Mouse (Mus musculus) neural tube, embryonic 12.5 days (tissue): Measurements from ENCODE around the gene Pbx2. TPM values are rescaled to one million over a fixed set of nuclear protein-coding genes. Genes with fewer than 3 reads are reported as not detected.

Source experiments
- ATAC-seq: fragments of 200-750 bp; cut with Nextera tagmentation; 2 replicates; pipeline ENCODE4 v1.8.0; 2017; ENCODE audit warnings: low read depth, mild to moderate bottlenecking, moderate TSS enrichment, moderate library complexity; ENCODE audit not compliant: low FRiP score
- H3K27ac ChIP-seq: fragments of 300-500 bp; sonication (generic); 2 replicates; pipeline ENCODE4 v1.5.1; 2016
- H3K27me3 ChIP-seq: fragments of 300-500 bp; sonication (generic); replicated peaks from 2 replicates; pipeline ENCODE4 v1.6.1; 2016; ENCODE audit warnings: mild to moderate bottlenecking
- H3K36me3 ChIP-seq: fragments of 300-500 bp; sonication (generic); 2 replicates; pipeline ENCODE4 v1.6.1; 2016; ENCODE audit warnings: mild to moderate bottlenecking
- H3K4me1 ChIP-seq: fragments of 300-500 bp; sonication (generic); 2 replicates; pipeline ENCODE4 v1.6.1; 2016
- H3K4me2 ChIP-seq: fragments of 300-500 bp; sonication (generic); replicated peaks from 2 replicates; pipeline ENCODE4 v1.6.1; 2016; ENCODE audit warnings: mild to moderate bottlenecking
- H3K4me3 ChIP-seq: fragments of 300-500 bp; sonication (generic); 2 replicates; pipeline ENCODE4 v1.5.1; 2016
- H3K9ac ChIP-seq: fragments of 300-500 bp; sonication (generic); 2 replicates; pipeline ENCODE4 v1.6.1; 2016; ENCODE audit warnings: mild to moderate bottlenecking
- H3K9me3 ChIP-seq: fragments of 300-500 bp; sonication (generic); 2 replicates; pipeline ENCODE4 v1.6.1; 2016; ENCODE audit warnings: mild to moderate bottlenecking
- WGBS: fragments of 180-500 bp; shearing (Covaris S2); methylation state at CpG from one replicate; pipeline ENCODE4 v1.1.7; 2016; 5-methylcytosine and 5-hydroxymethylcytosine counted together
- polyA plus RNA-seq: library from polyadenylated mRNA; unstranded; fragments of >200 nt; fragmentation: Nextera tagmentation; extraction: Ambion mirVana; gene quantifications from 2 replicates; pipeline ENCODE4 v1.2.1, GENCODE M21; 2016

Pbx2 gene
- polyA plus RNA-seq, 1 experiment from 2014 or later = 17.1 TPM

DNA sequence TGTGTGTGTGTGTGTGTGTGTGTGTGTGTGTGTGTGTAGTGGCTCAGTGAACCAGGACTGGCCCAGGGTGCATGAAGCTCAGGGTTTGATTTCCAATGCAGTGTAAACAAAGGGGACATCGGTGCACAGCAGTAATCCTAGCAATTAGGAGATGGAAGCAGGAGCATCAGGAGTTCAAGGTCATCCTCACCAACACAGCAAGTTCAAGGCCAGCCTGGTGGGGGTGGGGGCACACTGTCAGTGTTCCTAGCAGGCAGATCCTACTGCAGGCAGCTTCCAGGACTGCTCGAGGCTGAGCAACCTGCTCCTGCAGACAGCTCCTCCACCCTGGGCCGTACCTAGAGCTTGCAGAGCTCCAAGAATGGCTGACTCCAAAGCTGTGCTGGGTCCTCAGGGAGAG lies 28.5 kb upstream of the Pbx2 start:
- 72% methylated on average over 3 of the region's 3 CpGs for WGBS
- no peak for ATAC-seq
- Histone ChIP-seq H3K9me3 (no peaks in the 10 kb centered on the region), H3K9ac (no peak overlapping the region), H3K27me3 (no peaks in the 10 kb centered on the region), H3K36me3 (no peaks in the 10 kb centered on the region), H3K4me3 (no peak overlapping the region), H3K27ac (no peak overlapping the region), H3K4me2 (no peak overlapping the region), H3K4me1 (peaks cover 7% of the 10 kb centered on the region; the same call in 1 of the 2 replicates)

DNA sequence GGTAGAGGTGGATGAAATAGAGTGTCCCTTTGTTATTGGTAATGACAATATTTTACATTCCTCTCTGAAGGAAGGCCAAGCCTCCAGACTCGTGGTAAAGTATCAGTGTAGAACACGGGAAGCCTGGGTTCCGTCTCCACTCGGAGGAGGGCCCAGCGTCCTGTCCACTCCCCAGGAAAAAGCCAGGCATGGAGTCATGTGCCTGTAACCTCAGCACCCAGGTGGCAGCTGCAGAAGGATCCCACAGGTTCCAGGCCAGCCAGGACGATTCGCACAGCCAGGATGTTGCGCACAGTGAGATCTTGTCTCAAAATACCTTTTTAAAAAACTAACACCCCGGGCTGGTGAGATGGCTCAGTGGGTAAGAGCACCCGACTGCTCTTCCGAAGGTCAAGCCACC lies 27.7 kb upstream of the Pbx2 start:
- 78% methylated on average over 11 of the region's 11 CpGs for WGBS
- peaks cover 7% of the 10 kb centered on the region; the same call in 1 of the 2 replicates for H3K4me1 ChIP-seq
- H3K4me2 ChIP-seq = no peak overlapping the region
- no peak for ATAC-seq
- no peak overlapping the region for H3K27ac ChIP-seq
- no peak overlapping the region for H3K4me3 ChIP-seq
- H3K27me3 ChIP-seq = no peaks in the 10 kb centered on the region
- H3K9ac ChIP-seq = no peak overlapping the region
- H3K9me3 ChIP-seq = no peaks in the 10 kb centered on the region
- no peaks in the 10 kb centered on the region for H3K36me3 ChIP-seq

- WGBS = 11% methylated on average over 6 of the region's 6 CpGs
- Histone ChIP-seq H3K9me3 (no peaks in the 10 kb centered on the region), H3K27me3 (no peaks in the 10 kb centered on the region), H3K4me1 (peaks cover 7% of the 10 kb centered on the region; the same call in 1 of the 2 replicates), H3K9ac (no peak within 1 kb of the TSS), H3K36me3 (no peaks in the 10 kb centered on the region), H3K4me2 (peak within 1 kb of the TSS; percentile 20; the same call in 1 of the 2 replicates), H3K4me3 (peak within 1 kb of the TSS; percentile 7; the same call in 1 of the 2 replicates), H3K27ac (no peak within 1 kb of the TSS)
- ATAC-seq = no peak
Observed at GRCm38 (mm10) chr17:34564003-34564421, 27.1 kb upstream of the Pbx2 start, which contains the start of gene Notch4. Gene Notch4 (plus strand): TSS chr17:34564268.

- Histone ChIP-seq H3K9ac (no peak overlapping the region), H3K4me2 (peak overlapping the region; percentile 20; the same call in 1 of the 2 replicates), H3K9me3 (no peaks in the 10 kb centered on the region), H3K27ac (no peak overlapping the region), H3K4me3 (0 out of 2 replicates have a peak overlapping the region, but pooled peaks have one; percentile 7), H3K4me1 (peaks cover 7% of the 10 kb centered on the region; the same call in 1 of the 2 replicates), H3K27me3 (no peaks in the 10 kb centered on the region), H3K36me3 (no peaks in the 10 kb centered on the region)
- no peak for ATAC-seq
- 45% methylated on average over 3 of the region's 3 CpGs for WGBS
Observed at GRCm38 (mm10) chr17:34564796-34565195, 26.3 kb upstream of the Pbx2 start.

- no peak for ATAC-seq
- H3K9me3 ChIP-seq = no peaks in the 10 kb centered on the region
Observed at GRCm38 (mm10) chr17:34567311-34567710, 23.8 kb upstream of the Pbx2 start.

DNA sequence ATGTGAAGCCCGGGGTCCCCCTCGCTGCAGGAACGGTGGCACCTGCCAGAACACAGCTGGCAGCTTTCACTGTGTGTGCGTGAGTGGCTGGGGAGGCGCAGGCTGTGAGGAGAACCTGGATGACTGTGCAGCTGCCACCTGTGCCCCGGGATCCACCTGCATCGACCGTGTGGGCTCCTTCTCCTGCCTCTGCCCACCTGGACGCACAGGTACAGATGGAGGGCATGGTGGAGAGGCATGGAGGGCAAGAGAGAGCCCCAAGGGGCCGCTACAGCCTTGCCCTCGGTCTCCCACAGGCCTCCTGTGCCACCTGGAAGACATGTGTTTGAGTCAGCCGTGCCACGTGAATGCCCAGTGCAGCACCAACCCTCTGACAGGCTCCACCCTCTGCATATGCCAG lies 22.6 kb upstream of the Pbx2 start:
- Histone ChIP-seq H3K9ac (no peak overlapping the region), H3K4me3 (no peak overlapping the region), H3K27me3 (no peaks in the 10 kb centered on the region), H3K4me2 (no peak overlapping the region), H3K27ac (no peak overlapping the region), H3K4me1 (peaks cover 13% of the 10 kb centered on the region; the same call in 1 of the 2 replicates), H3K9me3 (no peaks in the 10 kb centered on the region), H3K36me3 (no peaks in the 10 kb centered on the region)
- no peak for ATAC-seq
- 76% methylated on average over 13 of the region's 13 CpGs for WGBS

More at GRCm38 (mm10) chr17:34567311-34567710, 23.8 kb upstream of the Pbx2 start:
- Histone ChIP-seq H3K4me3 (no peak overlapping the region), H3K9ac (no peak overlapping the region), H3K27ac (no peak overlapping the region), H3K36me3 (no peaks in the 10 kb centered on the region), H3K4me2 (no peak overlapping the region), H3K27me3 (no peaks in the 10 kb centered on the region), H3K4me1 (peaks cover 9% of the 10 kb centered on the region; the same call in 1 of the 2 replicates)
- WGBS = 78% methylated on average over 9 of the region's 9 CpGs

GRCm38 (mm10) chr17:34569919-34570318 lies 21.1 kb upstream of the Pbx2 start:
- H3K27me3 ChIP-seq = no peaks in the 10 kb centered on the region
- H3K27ac ChIP-seq = no peak overlapping the region
- WGBS = 75% methylated on average over 4 of the region's 4 CpGs
- H3K36me3 ChIP-seq = no peaks in the 10 kb centered on the region
- H3K9ac ChIP-seq = no peak overlapping the region
- no peak overlapping the region for H3K4me3 ChIP-seq
- no peak overlapping the region for H3K4me2 ChIP-seq
- H3K4me1 ChIP-seq = peaks cover 6% of the 10 kb centered on the region; the same call in 1 of the 2 replicates
- no peak for ATAC-seq
- H3K9me3 ChIP-seq = no peaks in the 10 kb centered on the region

DNA sequence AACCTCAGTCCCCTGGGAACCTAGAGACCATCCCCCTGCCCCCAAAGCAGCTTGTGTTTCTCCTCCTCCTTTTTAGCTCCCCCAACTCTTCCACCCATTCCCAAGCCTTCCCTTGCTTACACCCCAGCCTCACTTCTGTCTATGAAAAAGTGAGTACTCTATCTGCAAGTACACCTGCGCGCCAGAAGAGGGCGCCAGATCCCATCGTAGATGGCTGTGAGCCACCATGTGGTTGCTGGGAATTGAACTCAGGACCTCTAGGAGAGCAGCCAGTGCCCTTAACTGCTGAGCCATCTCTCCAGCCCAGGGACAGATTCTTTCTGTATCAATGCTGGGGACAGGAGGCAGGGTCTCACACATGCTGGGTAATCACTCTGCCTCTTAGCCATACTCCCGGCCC lies 19.2 kb upstream of the Pbx2 start:
- H3K4me3 ChIP-seq = no peak overlapping the region
- no peak for ATAC-seq
- WGBS = 17% methylated on average over 5 of the region's 5 CpGs

DNA sequence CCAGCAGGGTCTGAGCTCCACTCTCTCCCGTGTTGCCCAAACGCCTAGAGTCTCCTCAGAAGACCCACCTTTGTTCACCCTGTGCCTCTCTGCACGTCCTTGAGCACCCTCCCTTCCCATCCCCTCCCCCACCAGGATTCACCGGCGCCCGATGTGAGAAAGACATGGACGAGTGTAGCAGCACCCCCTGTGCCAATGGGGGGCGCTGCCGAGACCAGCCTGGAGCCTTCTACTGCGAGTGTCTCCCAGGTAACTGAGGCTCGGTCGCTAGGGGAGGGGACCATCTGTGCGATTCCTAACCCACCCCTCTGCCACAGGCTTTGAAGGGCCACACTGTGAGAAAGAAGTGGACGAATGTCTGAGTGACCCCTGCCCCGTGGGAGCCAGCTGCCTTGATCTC lies 18.7 kb upstream of the Pbx2 start:
- 13% methylated on average over 15 of the region's 15 CpGs for WGBS
- no peak overlapping the region for H3K4me3 ChIP-seq
- no peak overlapping the region for H3K27ac ChIP-seq
- no peaks in the 10 kb centered on the region for H3K9me3 ChIP-seq
- H3K36me3 ChIP-seq = no peaks in the 10 kb centered on the region
- no peak for ATAC-seq
- no peaks in the 10 kb centered on the region for H3K27me3 ChIP-seq
- H3K4me1 ChIP-seq = peaks cover 6% of the 10 kb centered on the region; the same call in 1 of the 2 replicates
- H3K9ac ChIP-seq = no peak overlapping the region
- H3K4me2 ChIP-seq = no peak overlapping the region

More for the DNA sequence above, 19.2 kb upstream of the Pbx2 start:
- Histone ChIP-seq H3K4me2 (no peak overlapping the region), H3K27me3 (no peaks in the 10 kb centered on the region), H3K9me3 (no peaks in the 10 kb centered on the region), H3K36me3 (no peaks in the 10 kb centered on the region), H3K9ac (no peak overlapping the region), H3K4me1 (peaks cover 6% of the 10 kb centered on the region; the same call in 1 of the 2 replicates), H3K27ac (no peak overlapping the region)

DNA sequence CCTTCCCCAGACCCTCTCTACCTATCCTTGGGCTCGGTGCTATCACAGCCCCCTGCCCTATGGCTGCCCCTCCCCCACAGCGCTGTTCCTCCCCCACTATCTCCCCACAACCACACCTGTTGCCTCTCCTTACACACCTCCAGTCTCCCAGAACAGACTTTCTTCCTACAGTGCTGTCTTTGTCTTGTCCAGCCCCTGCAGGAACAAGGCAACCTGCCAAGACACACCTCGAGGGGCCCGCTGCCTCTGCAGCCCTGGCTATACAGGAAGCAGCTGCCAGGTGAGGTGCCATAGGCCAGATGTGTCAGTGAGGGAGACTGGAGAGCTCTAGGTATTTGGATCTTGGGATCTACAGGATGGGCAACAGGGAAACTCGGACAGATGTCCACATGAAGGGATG lies 14.5 kb upstream of the Pbx2 start:
- 75% methylated on average over 5 of the region's 5 CpGs for WGBS
- Histone ChIP-seq H3K9me3 (no peaks in the 10 kb centered on the region), H3K36me3 (no peaks in the 10 kb centered on the region), H3K4me1 (peaks cover 6% of the 10 kb centered on the region; the same call in 1 of the 2 replicates), H3K9ac (no peak overlapping the region), H3K4me3 (no peak overlapping the region), H3K27me3 (no peaks in the 10 kb centered on the region), H3K4me2 (no peak overlapping the region), H3K27ac (no peak overlapping the region)
- ATAC-seq = no peak

DNA sequence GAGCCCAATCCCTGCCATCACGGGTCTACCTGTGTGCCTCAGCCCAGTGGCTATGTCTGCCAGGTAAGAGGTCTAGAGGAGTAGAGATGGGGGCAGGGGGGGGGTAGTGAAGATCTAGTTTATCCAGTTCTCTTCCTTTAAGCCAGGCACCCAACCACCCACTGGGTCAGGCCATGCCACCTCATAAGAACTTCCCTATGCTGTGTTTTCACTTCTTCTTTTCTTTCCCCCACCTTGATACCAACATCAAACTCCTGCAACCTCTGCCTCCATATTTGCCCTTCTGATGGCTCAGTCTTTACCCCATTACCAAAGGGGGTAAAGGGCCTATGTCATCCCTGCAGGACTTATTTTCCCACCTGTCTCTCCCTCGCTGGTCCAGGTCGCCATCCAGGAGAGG lies 13.0 kb upstream of the Pbx2 start:
- 91% methylated on average over 3 of the region's 3 CpGs for WGBS
- no peaks in the 10 kb centered on the region for H3K36me3 ChIP-seq

GRCm38 (mm10) chr17:34582528-34582927 lies 8.5 kb upstream of the Pbx2 start:
- Histone ChIP-seq H3K4me3 (no peak overlapping the region), H3K36me3 (no peaks in the 10 kb centered on the region), H3K27me3 (no peaks in the 10 kb centered on the region), H3K9ac (no peak overlapping the region), H3K4me1 (peaks cover 17% of the 10 kb centered on the region), H3K27ac (no peak overlapping the region), H3K4me2 (no peak overlapping the region), H3K9me3 (no peaks in the 10 kb centered on the region)
- no peak for ATAC-seq
- WGBS = 86% methylated on average over 12 of the region's 12 CpGs

More for the DNA sequence above, 13.0 kb upstream of the Pbx2 start:
- H3K9me3 ChIP-seq = no peaks in the 10 kb centered on the region
- H3K27ac ChIP-seq = no peak overlapping the region
- H3K4me3 ChIP-seq = no peak overlapping the region
- no peak for ATAC-seq
- no peaks in the 10 kb centered on the region for H3K4me1 ChIP-seq
- no peaks in the 10 kb centered on the region for H3K27me3 ChIP-seq
- H3K4me2 ChIP-seq = no peak overlapping the region
- no peak overlapping the region for H3K9ac ChIP-seq

DNA sequence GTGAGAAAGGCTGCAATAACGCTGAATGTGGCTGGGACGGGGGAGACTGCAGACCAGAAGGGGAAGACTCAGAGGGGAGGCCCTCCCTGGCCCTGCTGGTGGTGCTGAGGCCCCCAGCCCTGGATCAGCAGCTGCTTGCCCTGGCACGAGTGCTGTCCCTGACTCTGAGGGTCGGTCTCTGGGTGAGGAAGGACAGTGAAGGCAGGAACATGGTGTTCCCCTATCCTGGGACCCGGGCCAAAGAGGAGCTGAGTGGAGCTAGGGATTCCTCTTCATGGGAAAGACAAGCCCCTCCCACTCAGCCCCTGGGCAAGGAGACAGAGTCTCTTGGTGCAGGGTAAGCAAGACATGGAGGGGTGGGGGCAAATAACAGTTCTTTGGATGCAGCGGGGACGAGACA lies 7.7 kb upstream of the Pbx2 start:
- Histone ChIP-seq H3K9me3 (no peaks in the 10 kb centered on the region), H3K4me2 (0 out of 2 replicates have a peak overlapping the region, but pooled peaks have one; percentile 14), H3K4me1 (peaks cover 24% of the 10 kb centered on the region), H3K4me3 (no peak overlapping the region), H3K9ac (no peak overlapping the region), H3K27me3 (no peaks in the 10 kb centered on the region), H3K27ac (no peak overlapping the region), H3K36me3 (no peaks in the 10 kb centered on the region)
- 67% methylated on average over 7 of the region's 7 CpGs for whole genome bisulfite sequencing
- no peak for ATAC-seq
